Mouse (Mus musculus): Measurements from ENCODE around the gene Pth. TPM values are rescaled to one million over a fixed set of nuclear protein-coding genes. Genes with fewer than 3 reads are reported as not detected.

Gene Pth
- total and polyA plus RNA-seq, 3 experiments: not detected

- TF ChIP-seq MAFK (IDR thresholded peaks at IDR 0.05; ENCODE audit: borderline replicate concordance, low read depth, low read length): no peak; the same call in 1 of the 2 replicates
- 0 out of 2 replicates have a peak, but pooled peaks have one; percentile 22 for TF ChIP-seq TBP (IDR thresholded peaks at IDR 0.05; ENCODE audit: low read depth, low read length)
- TF ChIP-seq E2F4 (IDR thresholded peaks at IDR 0.05; ENCODE audit: borderline replicate concordance, low read depth, low read length): no peak
- peak; percentile 74 for TF ChIP-seq TCF12 (IDR thresholded peaks at IDR 0.05; ENCODE audit: low read depth, low read length)
- TF ChIP-seq NELFE (IDR thresholded peaks at IDR 0.05; ENCODE audit: low read depth, low read length): no peak
- TF ChIP-seq UBTF (IDR thresholded peaks at IDR 0.05; ENCODE audit: borderline replicate concordance, insufficient read depth, low read depth, low read length): no peak
- TF ChIP-seq SIN3A (IDR thresholded peaks at IDR 0.05; ENCODE audit: low read length): no peak; the same call in 1 of the 2 replicates
- no peak for TF ChIP-seq RAD21 (IDR thresholded peaks at IDR 0.05; ENCODE audit: low read depth, low read length)
- TF ChIP-seq ETS1 (IDR thresholded peaks at IDR 0.05; ENCODE audit: low read depth, low read length): peak; percentile 68; the same call in 1 of the 2 replicates
- TF ChIP-seq HCFC1 (IDR thresholded peaks at IDR 0.05; ENCODE audit: low read depth, low read length): no peak
- no peak for TF ChIP-seq CTCF (IDR thresholded peaks at IDR 0.05 in 2 of 3, conservative IDR thresholded peaks at IDR 0.05 in 1 of 3; ENCODE audit: control insufficient read depth in 1 of 3, insufficient read depth in 1 of 3, low read depth in 2 of 3, low read length in 3 of 3, poor library complexity in 1 of 3, severe bottlenecking in 1 of 3)
- TF ChIP-seq JUND (IDR thresholded peaks at IDR 0.05; ENCODE audit: low read depth, low read length): no peak
- no peak for TF ChIP-seq MXI1 (IDR thresholded peaks at IDR 0.05; ENCODE audit: low read depth, low read length)
- TF ChIP-seq KAT2A (conservative IDR thresholded peaks at IDR 0.05; ENCODE audit: low read depth, low read length): no peak
- TF ChIP-seq EP300 (IDR thresholded peaks at IDR 0.05; ENCODE audit: low read depth in 1 of 2, low read length in 2 of 2): peak; percentile 69 to 81
- TF ChIP-seq ZMIZ1 (IDR thresholded peaks at IDR 0.05; ENCODE audit: low read depth, low read length): no peak
- no peak for TF ChIP-seq MAX (IDR thresholded peaks at IDR 0.05; ENCODE audit: low read length)
- no peak for TF ChIP-seq SMC3 (IDR thresholded peaks at IDR 0.05; ENCODE audit: low read depth, low read length)
- peak; percentile 39; the same call in 1 of the 2 replicates for TF ChIP-seq GATA1 (IDR thresholded peaks at IDR 0.05; ENCODE audit: low read depth, low read length)
- no peak for TF ChIP-seq MAZ (IDR thresholded peaks at IDR 0.05; ENCODE audit: low read depth, low read length)
- TF ChIP-seq TAL1 (IDR thresholded peaks at IDR 0.05; ENCODE audit: low read length): peak; percentile 62
These were observed 47.9 kb upstream of the Pth start (continued) for GRCm38 (mm10) chr7:113436312-113436711.

- DNase-seq (ENCODE audit: low read depth, low spot score): peak; percentile 82
- H3K4me1 ChIP-seq (ENCODE audit: control insufficient read depth in 1 of 2, insufficient read depth in 2 of 2, low read length in 2 of 2): peaks cover 4 to 10% of the 10 kb centered on the region in 2 experiments
- no peaks in the 10 kb centered on the region for H3K27me3 ChIP-seq (ENCODE audit: control insufficient read depth in 1 of 2, insufficient read depth in 2 of 2, low read length in 2 of 2)
- peaks cover 0 to 16% of the 10 kb centered on the region in 2 experiments; a peak in 2 of 4 replicates for H3K36me3 ChIP-seq (ENCODE audit: control insufficient read depth in 1 of 2, insufficient read depth in 2 of 2, low read length in 2 of 2)
- H3K4me3 ChIP-seq (ENCODE audit: control insufficient read depth in 1 of 2, insufficient read depth in 1 of 2, low read depth in 2 of 2, low read length in 2 of 2): no peak overlapping the region
- H3K79me2 ChIP-seq (ENCODE audit: control insufficient read depth, insufficient read depth, low read length, poor library complexity): no peaks in the 10 kb centered on the region
- H3K9me3 ChIP-seq (replicated peaks; ENCODE audit: insufficient read depth, low read length): no peaks in the 10 kb centered on the region
- TF ChIP-seq CTCF (IDR thresholded peaks at IDR 0.05 in 2 of 3, conservative IDR thresholded peaks at IDR 0.05 in 1 of 3; ENCODE audit: control insufficient read depth in 1 of 3, insufficient read depth in 1 of 3, low read depth in 2 of 3, low read length in 3 of 3, poor library complexity in 1 of 3, severe bottlenecking in 1 of 3): peak; percentile 65 to 91 (median 83)
- TF ChIP-seq USF1 (IDR thresholded peaks at IDR 0.05; ENCODE audit: low read depth, low read length): no peak
- no peak for TF ChIP-seq NELFE (IDR thresholded peaks at IDR 0.05; ENCODE audit: low read depth, low read length)
- peak; percentile 94 for TF ChIP-seq ZC3H11A (IDR thresholded peaks at IDR 0.05; ENCODE audit: low read depth, low read length)
- TF ChIP-seq GATA1 (IDR thresholded peaks at IDR 0.05; ENCODE audit: low read depth, low read length): no peak
- TF ChIP-seq RAD21 (IDR thresholded peaks at IDR 0.05; ENCODE audit: low read depth, low read length): peak; percentile 95
- no peak for TF ChIP-seq SIN3A (IDR thresholded peaks at IDR 0.05; ENCODE audit: low read length)
- TF ChIP-seq MYB (IDR thresholded peaks at IDR 0.05; ENCODE audit: low read depth, low read length): no peak
- no peak for TF ChIP-seq UBTF (IDR thresholded peaks at IDR 0.05; ENCODE audit: borderline replicate concordance, insufficient read depth, low read depth, low read length)
- TF ChIP-seq MYC (IDR thresholded peaks at IDR 0.05; ENCODE audit: low read depth, low read length): no peak
- peak; percentile 95 for TF ChIP-seq SMC3 (IDR thresholded peaks at IDR 0.05; ENCODE audit: low read depth, low read length)
- no peak for TF ChIP-seq HCFC1 (IDR thresholded peaks at IDR 0.05; ENCODE audit: low read depth, low read length)
- TF ChIP-seq MXI1 (IDR thresholded peaks at IDR 0.05; ENCODE audit: low read depth, low read length): 0 out of 2 replicates have a peak, but pooled peaks have one; percentile 25
- H3K27ac ChIP-seq (ENCODE audit: control insufficient read depth, low read depth, low read length): no peak overlapping the region
- H3K9ac ChIP-seq (ENCODE audit: control insufficient read depth, low read depth, low read length, poor library complexity, severe bottlenecking): no peak overlapping the region
These were observed 45.9 kb upstream of the Pth start for GRCm38 (mm10) chr7:113434286-113434685.

Measured in MEL (cell line).